Mouse (Mus musculus) MEL (cell line): ENCODE measurements around the gene Gm614. TPM values are rescaled to one million over a fixed set of nuclear protein-coding genes. Genes with fewer than 3 reads are reported as not detected.

Experiments used
- DNase-seq: peaks from one replicate; pipeline ENCODE4 v3.0.0; 2011; ENCODE audit warnings: low read depth, low spot score
- H3K27ac ChIP-seq: 2 replicates; pipeline ENCODE4 v1.5.1; 2012; ENCODE audit warnings: low read depth, mild to moderate bottlenecking, control low read depth, low read length, moderate library complexity; ENCODE audit not compliant: control insufficient read depth
- H3K27me3 ChIP-seq, 2 experiments: fragments of 150-350 bp in 1 of 2; sonication (generic) in 1 of 2; 2 replicates each; pipeline ENCODE4 v1.6.1; 2012; ENCODE audit warnings: low read length in 2 of 2, mild to moderate bottlenecking in 2 of 2, improper control_type of control experiment in 1 of 2, moderate library complexity in 1 of 2; ENCODE audit not compliant: insufficient read depth in 2 of 2, control insufficient read depth in 1 of 2
- H3K36me3 ChIP-seq, 2 experiments: 2 replicates each; pipeline ENCODE4 v1.6.1; 2012 to 2014; ENCODE audit warnings: low read length in 2 of 2, improper control_type of control experiment in 1 of 2, inconsistent platforms in 1 of 2, mild to moderate bottlenecking in 1 of 2; ENCODE audit not compliant: insufficient read depth in 2 of 2, control insufficient read depth in 1 of 2
- H3K4me1 ChIP-seq, 2 experiments: fragments of 150-350 bp in 1 of 2; sonication (generic) in 1 of 2; 2 replicates each; pipeline ENCODE4 v1.6.1; 2012; ENCODE audit warnings: low read length in 2 of 2, improper control_type of control experiment in 1 of 2, mild to moderate bottlenecking in 1 of 2; ENCODE audit not compliant: insufficient read depth in 2 of 2, control insufficient read depth in 1 of 2
- H3K4me3 ChIP-seq, 2 experiments: fragments of 150-350 bp in 1 of 2; sonication (generic) in 1 of 2; 2 replicates each; pipeline ENCODE4 v1.5.1; 2012; ENCODE audit warnings: low read depth in 2 of 2, low read length in 2 of 2, mild to moderate bottlenecking in 2 of 2, moderate library complexity in 2 of 2, control low read depth in 1 of 2, improper control_type of control experiment in 1 of 2; ENCODE audit not compliant: control insufficient read depth in 1 of 2, insufficient read depth in 1 of 2
- H3K79me2 ChIP-seq: 2 replicates; pipeline ENCODE4 v1.6.1; 2012; ENCODE audit warnings: mild to moderate bottlenecking, low read length, moderate library complexity; ENCODE audit not compliant: control insufficient read depth, poor library complexity, insufficient read depth
- H3K9ac ChIP-seq: 2 replicates; pipeline ENCODE4 v1.6.1; 2012; ENCODE audit warnings: low read depth, mild to moderate bottlenecking, control low read depth, low read length, moderate library complexity; ENCODE audit not compliant: control insufficient read depth, poor library complexity, severe bottlenecking
- H3K9me3 ChIP-seq: fragments of 150-350 bp; sonication (generic); replicated peaks from 2 replicates; pipeline ENCODE4 v1.6.1; 2012; ENCODE audit warnings: mild to moderate bottlenecking, low read length, improper control_type of control experiment, moderate library complexity; ENCODE audit not compliant: insufficient read depth
- BHLHE40 ChIP-seq: IDR thresholded peaks from 2 replicates; pipeline ENCODE4 v1.6.1; 2012; ENCODE audit warnings: low read depth, mild to moderate bottlenecking, inconsistent platforms, low read length, improper control_type of control experiment, borderline replicate concordance
- CHD2 ChIP-seq: IDR thresholded peaks from 2 replicates; pipeline ENCODE4 v1.6.1; 2011; ENCODE audit warnings: low read length, improper control_type of control experiment
- E2F4 ChIP-seq: IDR thresholded peaks from 2 replicates; pipeline ENCODE4 v1.6.1; 2011; ENCODE audit warnings: low read depth, low read length, improper control_type of control experiment, borderline replicate concordance
- ETS1 ChIP-seq: IDR thresholded peaks from 2 replicates; pipeline ENCODE4 v1.6.1; 2012; ENCODE audit warnings: low read depth, mild to moderate bottlenecking, inconsistent platforms, low read length, improper control_type of control experiment, moderate library complexity
- GABPA ChIP-seq: IDR thresholded peaks from 2 replicates; pipeline ENCODE4 v1.6.1; 2012; ENCODE audit warnings: low read depth, mild to moderate bottlenecking, inconsistent platforms, low read length, improper control_type of control experiment, moderate library complexity
- HCFC1 ChIP-seq: IDR thresholded peaks from 2 replicates; pipeline ENCODE4 v1.6.1; 2012; ENCODE audit warnings: low read depth, mild to moderate bottlenecking, inconsistent platforms, low read length, improper control_type of control experiment, moderate library complexity
- JUND ChIP-seq: IDR thresholded peaks from 2 replicates; pipeline ENCODE4 v1.6.1; 2011; ENCODE audit warnings: low read depth, mild to moderate bottlenecking, improper control_type of control experiment, low read length
- KAT2A ChIP-seq: conservative IDR thresholded peaks from 2 replicates; pipeline ENCODE4 v1.6.1; 2012; ENCODE audit warnings: low read depth, low read length, improper control_type of control experiment, inconsistent platforms
- MAFK ChIP-seq: IDR thresholded peaks from 2 replicates; pipeline ENCODE4 v1.6.1; 2011; ENCODE audit warnings: low read depth, mild to moderate bottlenecking, low read length, improper control_type of control experiment, borderline replicate concordance
- MAX ChIP-seq: IDR thresholded peaks from 2 replicates; pipeline ENCODE4 v1.6.1; 2011; ENCODE audit warnings: low read length, improper control_type of control experiment
- MAZ ChIP-seq: IDR thresholded peaks from 2 replicates; pipeline ENCODE4 v1.6.1; 2012; ENCODE audit warnings: low read depth, mild to moderate bottlenecking, inconsistent platforms, low read length, improper control_type of control experiment
- MEF2A ChIP-seq: IDR thresholded peaks from 2 replicates; pipeline ENCODE4 v1.6.1; 2014; ENCODE audit warnings: low read depth, mild to moderate bottlenecking, inconsistent platforms, low read length, improper control_type of control experiment; ENCODE audit not compliant: poor library complexity, insufficient replicate concordance, severe bottlenecking; ENCODE audit errors: extremely low read depth
- MXI1 ChIP-seq: IDR thresholded peaks from 2 replicates; pipeline ENCODE4 v1.6.1; 2011; ENCODE audit warnings: mild to moderate bottlenecking, low read depth, low read length, improper control_type of control experiment
- MYC ChIP-seq: IDR thresholded peaks from 2 replicates; pipeline ENCODE4 v1.6.1; 2011; ENCODE audit warnings: low read depth, mild to moderate bottlenecking, low read length, improper control_type of control experiment, moderate library complexity
- NELFE ChIP-seq: IDR thresholded peaks from 2 replicates; pipeline ENCODE4 v1.6.1; 2011; ENCODE audit warnings: low read depth, low read length, improper control_type of control experiment
- NRF1 ChIP-seq: IDR thresholded peaks from 2 replicates; pipeline ENCODE4 v1.6.1; 2014; ENCODE audit warnings: low read depth, mild to moderate bottlenecking, inconsistent platforms, low read length, improper control_type of control experiment, moderate library complexity; ENCODE audit not compliant: poor library complexity, insufficient read depth, severe bottlenecking
- POLR2A ChIP-seq, 2 experiments: IDR thresholded peaks; 2 replicates each; pipeline ENCODE4 v1.6.1; 2011 to 2012; ENCODE audit warnings: low read length in 2 of 2, mild to moderate bottlenecking in 2 of 2, control low read depth in 1 of 2, improper control_type of control experiment in 1 of 2, low read depth in 1 of 2, moderate library complexity in 1 of 2; ENCODE audit not compliant: control insufficient read depth in 1 of 2, insufficient read depth in 1 of 2, poor library complexity in 1 of 2
- POLR2AphosphoS2 ChIP-seq: IDR thresholded peaks from 2 replicates; pipeline ENCODE4 v1.6.1; 2011; ENCODE audit warnings: low read length, improper control_type of control experiment
- RAD21 ChIP-seq: IDR thresholded peaks from 2 replicates; pipeline ENCODE4 v1.6.1; 2011; ENCODE audit warnings: mild to moderate bottlenecking, low read depth, low read length, improper control_type of control experiment
- RCOR1 ChIP-seq: IDR thresholded peaks from 2 replicates; pipeline ENCODE4 v1.6.1; 2012; ENCODE audit warnings: low read depth, mild to moderate bottlenecking, inconsistent platforms, low read length, improper control_type of control experiment
- TAL1 ChIP-seq: IDR thresholded peaks from 2 replicates; pipeline ENCODE4 v1.6.1; 2012; ENCODE audit warnings: mild to moderate bottlenecking, inconsistent platforms, low read length, moderate library complexity, mixed read lengths
- TBP ChIP-seq: IDR thresholded peaks from 2 replicates; pipeline ENCODE4 v1.8.0; 2011; ENCODE audit warnings: low read depth, low read length, improper control_type of control experiment
- TCF12 ChIP-seq: IDR thresholded peaks from 2 replicates; pipeline ENCODE4 v1.6.1; 2014; ENCODE audit warnings: low read depth, mild to moderate bottlenecking, inconsistent platforms, low read length, improper control_type of control experiment, moderate library complexity
- UBTF ChIP-seq: IDR thresholded peaks from 2 replicates; pipeline ENCODE4 v1.6.1; 2012; ENCODE audit warnings: low read depth, mild to moderate bottlenecking, inconsistent platforms, low read length, improper control_type of control experiment, moderate library complexity, borderline replicate concordance; ENCODE audit not compliant: insufficient read depth
- USF1 ChIP-seq: IDR thresholded peaks from 2 replicates; pipeline ENCODE4 v1.6.1; 2014; ENCODE audit warnings: low read depth, mild to moderate bottlenecking, inconsistent platforms, low read length, improper control_type of control experiment, moderate library complexity
- ZC3H11A ChIP-seq: IDR thresholded peaks from 2 replicates; pipeline ENCODE4 v1.6.1; 2012; ENCODE audit warnings: low read depth, mild to moderate bottlenecking, inconsistent platforms, low read length, improper control_type of control experiment
- ZKSCAN1 ChIP-seq: IDR thresholded peaks from 2 replicates; pipeline ENCODE4 v1.6.1; 2012; ENCODE audit warnings: low read depth, mild to moderate bottlenecking, inconsistent platforms, low read length, improper control_type of control experiment, moderate library complexity
- ZMIZ1 ChIP-seq: IDR thresholded peaks from 2 replicates; pipeline ENCODE4 v1.6.1; 2012; ENCODE audit warnings: low read depth, mild to moderate bottlenecking, inconsistent platforms, low read length, improper control_type of control experiment, moderate library complexity
- ZNF384 ChIP-seq: IDR thresholded peaks from 2 replicates; pipeline ENCODE4 v1.6.1; 2012; ENCODE audit warnings: low read depth, mild to moderate bottlenecking, inconsistent platforms, low read length, improper control_type of control experiment
- polyA plus RNA-seq, 2 experiments: library from polyadenylated mRNA; stranded (reverse) in 1 of 2; unstranded in 1 of 2; fragments of >175 nt in 1 of 2; fragments of >200 nt in 1 of 2; gene quantifications; 2 replicates each; pipeline versions ENCODE4 v1.2.1 to v1.2.4; 2012; ENCODE audit warnings: low replicate concordance in 2 of 2, low read depth in 1 of 2; ENCODE audit not compliant: insufficient read length in 2 of 2, insufficient read depth in 1 of 2, missing spikeins in 1 of 2
- total RNA-seq: library from RNA; depleted of rRNA; stranded (reverse); fragments of 300-350 nt; gene quantifications from 2 replicates; pipeline ENCODE4 v1.2.3, GENCODE M21; 2012

The Gm614 gene
- total and polyA plus RNA-seq, 3 experiments: not detected

DNA sequence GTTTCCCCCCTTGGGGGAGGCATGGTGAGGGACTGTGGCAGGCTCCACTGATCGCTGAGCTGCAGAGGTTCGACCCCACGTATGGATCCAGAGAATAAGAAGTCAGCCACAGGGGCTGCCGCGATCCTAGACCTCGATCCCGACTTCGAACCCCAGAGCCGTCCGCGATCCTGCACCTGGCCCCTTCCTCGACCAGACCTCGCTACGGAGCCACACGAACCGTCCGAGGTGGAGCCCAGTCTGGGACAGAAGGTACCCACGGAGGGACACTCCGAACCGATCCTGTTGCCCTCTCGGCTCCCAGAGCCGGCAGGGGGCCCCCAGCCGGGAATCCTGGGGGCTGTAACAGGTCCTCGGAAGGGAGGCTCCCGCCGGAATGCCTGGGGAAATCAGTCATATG is 9.1 kb downstream of the Gm614 start:
- Histone ChIP-seq H3K4me3 (peak overlapping the region; percentile 91 to 94), H3K36me3 (no peaks in the 10 kb centered on the region; a peak in 1 of 4 replicates), H3K9ac (peak overlapping the region; percentile 79), H3K9me3 (no peaks in the 10 kb centered on the region)
- TF ChIP-seq JUND: no peak
- TF ChIP-seq, all 39 proteins: peak for 0
- Histone ChIP-seq H3K27me3 (no peaks in the 10 kb centered on the region), H3K27ac (peak overlapping the region; percentile 75), H3K79me2 (no peaks in the 10 kb centered on the region; the same call in none of the 2 replicates), H3K4me1 (peaks cover 0 to 9% of the 10 kb centered on the region in 2 experiments; a peak in 1 of 4 replicates)
- DNase-seq: no peak

- no peaks in the 10 kb centered on the region for H3K27me3 ChIP-seq
- peak within 1 kb of the TSS; percentile 79 for H3K9ac ChIP-seq
- peaks cover 0 to 9% of the 10 kb centered on the region in 2 experiments; a peak in 1 of 4 replicates for H3K4me1 ChIP-seq
- H3K9me3 ChIP-seq: no peaks in the 10 kb centered on the region
- H3K79me2 ChIP-seq: no peaks in the 10 kb centered on the region; the same call in none of the 2 replicates
- peak; percentile 94 for DNase-seq
- no peaks in the 10 kb centered on the region; a peak in 1 of 4 replicates for H3K36me3 ChIP-seq
- peak within 1 kb of the TSS; percentile 86 for H3K27ac ChIP-seq
- peak within 1 kb of the TSS; percentile 91 to 94 for H3K4me3 ChIP-seq
- TF ChIP-seq CHD2 (no peak), ZMIZ1 (peak; percentile 65; the same call in 1 of the 2 replicates), E2F4 (no peak), TBP (peak; percentile 88), MXI1 (peak; percentile 81), MAX (peak; percentile 68), MAZ (peak; percentile 80; the same call in 1 of the 2 replicates), ZKSCAN1 (no peak), GABPA (no peak), HCFC1 (peak; percentile 95), USF1 (peak; percentile 72), ETS1 (0 out of 2 replicates have a peak, but pooled peaks have one; percentile 15), RAD21 (no peak), TAL1 (no peak), BHLHE40 (no peak), POLR2AphosphoS2 (no peak), ZC3H11A (no peak), MAFK (no peak), RCOR1 (no peak), MYC (peak; percentile 72; the same call in 1 of the 2 replicates), POLR2A (IDR thresholded peaks at IDR 0.05; ENCODE audit: control insufficient read depth in 1 of 2, insufficient read depth in 1 of 2, low read depth in 1 of 2, low read length in 2 of 2, poor library complexity in 1 of 2) (peak; percentile 42 to 83; a peak in 2 of 4 replicates), UBTF (no peak), JUND (no peak), KAT2A (peak; percentile 79), TCF12 (0 out of 2 replicates have a peak, but pooled peaks have one; percentile 48), NELFE (peak; percentile 61), NRF1 (peak; percentile 77), ZNF384 (no peak), MEF2A (no peak)
Measured at GRCm38 (mm10) chrX:101253952-101254729, 9.7 kb downstream of the Gm614 start, which contains the start of gene Foxo4. TSS of gene Foxo4 (plus strand) at chrX:101254528.
